Mouse (Mus musculus) gastrocnemius, adult 2 months (tissue): Measurements from ENCODE around the gene Rrp12. TPM values are rescaled to one million over a fixed set of nuclear protein-coding genes. Genes with fewer than 3 reads are reported as not detected.

ENCODE experiments used
- DNase-seq: peaks from one replicate; pipeline ENCODE4 v3.0.0; 2022
- H3K27ac ChIP-seq: fragments of 200-600 bp; 2 replicates; pipeline ENCODE4 v1.8.1; 2022; ENCODE audit warnings: mild to moderate bottlenecking
- H3K4me3 ChIP-seq: fragments of 200-600 bp; 2 replicates; pipeline ENCODE4 v1.8.1; 2022; ENCODE audit warnings: mild to moderate bottlenecking, moderate library complexity
- CTCF ChIP-seq: fragments of 200-600 bp; IDR thresholded peaks from 2 replicates; pipeline ENCODE4 v1.8.1; 2022; ENCODE audit warnings: antibody characterized with exemption, mild to moderate bottlenecking, moderate library complexity
- intact Hi-C: fragments of 180-260 bp; cut with DNase I; formaldehyde crosslinking; loops from one replicate; pipeline ENCODE4 v1.15.1; 2025
- total RNA-seq, 2 experiments: library from RNA; stranded (reverse); gene quantifications; 2 replicates each; pipeline ENCODE4 v1.2.3; 2021

The Rrp12 gene
- total RNA-seq, 2 experiments from 2014 or later = 30.5 to 31.4 TPM

DNA sequence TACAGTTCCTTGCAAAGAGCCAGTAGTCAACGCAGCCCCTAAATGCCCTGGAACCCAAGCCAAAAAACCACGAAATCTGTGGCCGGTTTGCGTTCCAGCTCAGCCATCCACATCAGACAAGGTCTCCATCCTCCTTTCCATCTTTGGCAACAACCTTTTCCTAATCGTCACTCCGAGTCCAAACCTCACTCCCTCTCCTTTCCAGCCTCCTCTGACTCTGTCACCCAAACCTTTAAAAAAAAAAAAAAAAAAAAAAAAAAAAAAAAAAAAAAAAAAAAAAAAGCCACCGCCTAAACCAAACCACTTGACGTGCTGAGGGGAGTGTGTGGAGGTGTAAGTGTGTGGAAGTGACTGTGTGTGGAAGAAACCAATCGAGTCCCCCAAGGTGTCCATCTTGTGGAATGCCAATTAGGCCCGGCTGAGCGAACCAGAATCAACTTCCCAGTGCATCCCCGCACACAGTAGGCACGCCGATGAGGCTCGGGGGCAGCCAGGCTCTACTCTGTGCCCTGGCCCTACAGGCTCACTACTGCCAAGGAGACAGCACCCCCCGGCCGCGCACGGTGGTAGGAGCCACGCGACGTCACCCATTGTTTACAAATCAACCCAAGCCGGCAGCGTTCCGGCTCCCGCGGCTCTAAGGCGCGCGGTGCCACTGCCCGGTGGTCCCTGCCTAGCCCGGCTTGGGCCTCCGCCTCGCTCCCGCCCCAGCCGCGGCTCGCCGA is 66.4 kb downstream of the Rrp12 start, which contains the start of gene Frat1:
Gene Frat1, plus strand, starts transcription at position 590 of the 725 bp plus-strand sequence.
- intact Hi-C loops = no loop called here
- peak within 1 kb of the TSS; percentile 98 for H3K27ac ChIP-seq
- no peak for TF ChIP-seq CTCF
- peak; percentile 89 for DNase-seq
- peak within 1 kb of the TSS; percentile 94 for H3K4me3 ChIP-seq

DNA sequence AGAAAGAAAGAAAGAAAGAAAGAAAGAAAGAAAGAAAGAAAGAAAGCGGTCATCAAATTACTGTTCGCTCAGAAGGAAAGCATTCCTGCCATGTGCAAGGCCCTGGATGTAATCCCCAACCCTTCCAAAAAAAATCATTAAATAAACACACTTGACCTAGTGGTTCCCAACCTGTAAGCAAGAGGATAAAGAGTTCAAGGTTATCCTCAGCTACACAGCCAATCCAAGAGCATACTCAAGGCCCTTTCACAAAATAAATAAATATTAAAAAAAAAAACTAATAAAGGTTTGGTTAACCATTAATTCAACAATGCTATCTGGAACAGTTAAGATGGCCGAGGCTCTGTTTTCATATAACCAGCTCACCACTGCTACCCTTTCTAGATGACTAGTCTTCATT is 67.0 kb downstream of the Rrp12 start:
- Histone ChIP-seq H3K27ac (peak overlapping the region; percentile 98), H3K4me3 (peak overlapping the region; percentile 94)
- intact Hi-C loops = no loop called here
- no peak for DNase-seq
- no peak for TF ChIP-seq CTCF

DNA sequence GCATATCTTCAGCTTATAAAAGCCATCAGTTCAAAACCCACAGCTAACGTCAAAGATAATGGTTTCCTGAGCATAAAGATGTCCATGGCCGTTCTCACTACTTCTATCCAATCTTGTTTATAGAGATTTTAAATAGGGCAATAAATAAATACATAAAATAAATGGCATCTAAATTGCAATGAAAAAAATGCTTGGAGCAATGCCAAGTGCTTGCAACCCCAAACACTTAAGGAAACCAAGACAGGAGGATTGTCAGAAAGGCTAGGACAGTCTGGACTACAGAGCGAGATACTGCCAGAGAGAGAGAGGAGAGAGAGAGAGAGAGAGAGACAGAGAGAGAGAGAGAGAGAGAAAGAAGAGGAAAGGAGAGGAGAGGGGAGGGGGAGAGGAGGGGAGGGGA is 69.4 kb downstream of the Rrp12 start:
- Histone ChIP-seq H3K4me3 (no peak overlapping the region), H3K27ac (no peak overlapping the region)
- intact Hi-C loops = no loop called here
- TF ChIP-seq CTCF = no peak
- DNase-seq = no peak

DNA sequence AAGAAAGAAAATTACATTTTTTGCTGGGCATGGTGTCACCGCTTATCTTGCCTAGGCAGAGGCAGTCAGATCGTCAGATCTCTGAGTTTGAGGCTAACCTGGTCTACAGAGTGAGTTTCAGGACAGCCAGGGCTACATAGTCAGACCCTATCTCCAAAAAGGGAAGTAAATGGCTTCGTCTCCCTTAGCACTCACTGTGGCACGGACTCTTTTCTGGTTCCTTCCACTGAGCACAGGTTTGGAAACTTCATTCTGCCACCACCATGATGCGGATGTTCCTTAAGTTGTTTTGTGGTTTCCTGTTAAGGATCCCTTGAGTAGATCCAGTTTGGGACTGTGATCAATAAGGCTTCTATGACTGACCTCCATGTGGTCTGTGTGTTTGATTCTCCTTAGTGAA is 71.0 kb downstream of the Rrp12 start:
- no peak for TF ChIP-seq CTCF
- Histone ChIP-seq H3K4me3 (no peak overlapping the region), H3K27ac (no peak overlapping the region)
- intact Hi-C loops = no loop called here
- no peak for DNase-seq

DNA sequence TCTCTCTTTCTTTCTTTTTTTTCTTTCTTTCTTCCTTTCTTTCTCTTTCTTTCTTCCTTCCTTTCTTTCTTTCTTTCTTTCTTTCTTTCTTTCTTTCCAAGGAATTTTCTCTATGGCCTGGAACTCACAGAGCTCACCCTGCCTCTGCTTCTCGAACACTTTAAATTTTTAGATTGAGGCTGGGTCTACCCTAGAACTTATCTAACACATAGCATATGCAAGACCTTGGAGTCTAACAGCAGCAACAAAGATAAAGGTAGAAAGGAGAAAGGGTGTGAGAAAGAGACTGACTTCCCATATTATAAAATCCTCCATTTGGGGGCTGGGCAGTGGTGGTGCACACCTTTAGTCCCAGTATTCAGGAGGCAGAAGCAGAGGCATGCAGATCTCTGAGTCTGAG is 73.4 kb downstream of the Rrp12 start:
- DNase-seq = no peak
- intact Hi-C loops = no loop called here
- no peak for TF ChIP-seq CTCF
- no peak overlapping the region for H3K27ac ChIP-seq
- H3K4me3 ChIP-seq = no peak overlapping the region

DNA sequence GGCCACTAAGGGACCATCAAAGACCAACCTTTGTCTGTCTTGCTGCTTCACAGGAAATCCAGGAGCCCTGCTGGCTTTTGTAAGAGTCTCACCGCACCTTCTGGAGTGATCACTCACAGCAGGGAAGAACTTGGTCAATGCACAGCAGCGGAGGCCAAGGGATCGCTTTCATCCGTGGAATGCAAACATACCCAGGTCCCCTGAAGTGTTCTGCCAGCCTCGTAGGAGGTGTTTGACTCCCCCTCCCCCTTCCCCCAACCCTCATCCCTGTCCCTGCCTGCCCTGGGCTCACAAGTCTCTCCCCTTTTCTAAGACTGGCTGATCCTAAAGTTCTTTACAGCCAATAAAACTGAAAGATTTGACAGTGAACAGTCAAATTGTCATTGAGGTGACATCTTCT is 74.5 kb downstream of the Rrp12 start:
- H3K27ac ChIP-seq = no peak overlapping the region
- intact Hi-C loops = no loop called here
- no peak overlapping the region for H3K4me3 ChIP-seq
- no peak for TF ChIP-seq CTCF
- DNase-seq = no peak

DNA sequence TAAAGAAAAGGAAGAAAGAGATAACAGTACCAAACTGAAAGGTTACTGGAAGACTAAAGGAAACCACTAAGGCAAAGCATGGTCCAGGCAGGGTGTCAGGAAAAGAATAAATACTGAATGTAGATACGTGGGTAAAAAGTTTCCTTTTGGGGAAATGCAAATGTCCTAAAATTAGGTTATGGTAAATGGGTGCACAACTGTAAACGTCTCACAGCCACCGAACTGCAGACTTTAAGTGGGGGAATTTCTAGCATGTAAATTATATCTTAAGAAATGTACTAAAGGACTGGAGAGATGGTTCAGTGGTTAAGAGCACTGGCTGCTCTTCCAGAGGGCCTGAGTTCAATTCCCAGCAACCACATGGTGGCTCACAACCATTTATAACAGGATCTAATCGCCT is 77.2 kb downstream of the Rrp12 start:
- Histone ChIP-seq H3K4me3 (no peak overlapping the region), H3K27ac (peak overlapping the region; percentile 90; the same call in 1 of the 2 replicates)
- intact Hi-C loops = no loop called here
- TF ChIP-seq CTCF = no peak
- no peak for DNase-seq

DNA sequence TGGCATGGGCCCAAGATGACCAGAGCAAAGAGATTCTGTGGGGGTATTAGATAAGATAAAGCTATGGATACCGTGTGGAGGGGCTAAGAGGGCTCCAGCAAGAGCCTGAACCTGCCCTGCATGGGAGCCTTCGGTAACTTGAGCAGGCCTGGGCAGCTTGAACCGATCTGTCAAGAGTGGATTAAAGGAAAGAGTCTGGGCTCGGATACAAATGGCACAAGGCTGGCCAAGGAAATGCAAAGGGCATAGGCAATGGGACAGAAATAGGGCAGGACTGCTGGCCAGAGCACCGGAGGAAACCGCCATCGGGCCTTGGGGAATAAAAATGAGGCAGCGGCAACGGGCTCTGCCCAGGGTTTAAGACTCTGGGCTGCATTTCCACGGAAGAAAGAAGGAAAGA is 78.6 kb downstream of the Rrp12 start:
- Histone ChIP-seq H3K27ac (peak overlapping the region; percentile 90), H3K4me3 (peak overlapping the region; percentile 45)
- peak; percentile 83 for DNase-seq
- TF ChIP-seq CTCF = no peak
- intact Hi-C loops = no loop called here

DNA sequence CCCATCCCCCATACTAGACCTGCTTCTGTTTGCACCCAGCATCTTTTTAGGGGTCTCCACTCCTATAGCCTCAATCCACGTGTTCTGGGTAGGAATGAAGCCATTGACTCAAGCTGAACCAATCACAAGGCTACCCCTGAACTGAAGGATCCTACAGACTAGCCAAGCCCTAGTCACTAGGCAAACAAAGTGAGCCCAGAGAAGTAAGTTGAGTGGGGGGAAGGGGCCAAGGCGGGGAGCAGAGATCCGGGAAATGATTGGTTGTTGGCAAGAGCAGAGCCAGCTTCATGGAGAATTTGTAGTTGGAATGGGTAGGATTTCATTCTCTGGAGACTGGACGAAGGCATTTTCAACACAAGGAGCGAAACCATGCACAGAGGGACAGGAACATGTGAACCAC is 79.1 kb downstream of the Rrp12 start:
- intact Hi-C loops = no loop called here
- peak overlapping the region; percentile 45 for H3K4me3 ChIP-seq
- H3K27ac ChIP-seq = peak overlapping the region; percentile 90
- TF ChIP-seq CTCF = no peak
- no peak for DNase-seq

DNA sequence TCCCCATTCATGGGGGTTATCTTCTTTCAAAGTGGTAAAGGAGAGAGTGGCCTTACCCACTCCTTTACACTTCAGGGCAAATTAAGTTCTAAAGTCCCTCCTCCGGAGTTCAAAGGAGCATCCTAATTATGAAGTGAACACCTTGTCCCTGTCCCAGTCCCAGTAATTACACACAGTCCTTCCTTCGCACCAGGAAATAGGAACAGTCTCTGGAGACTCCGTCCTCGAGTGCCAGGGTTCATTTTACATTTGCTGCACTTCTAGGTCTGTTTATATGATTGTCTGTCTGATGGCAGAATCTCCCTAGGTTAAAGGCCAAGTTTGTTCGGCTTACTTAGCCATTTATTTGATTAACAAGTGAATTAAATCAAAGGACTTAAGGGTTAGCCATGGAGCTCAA is 79.6 kb downstream of the Rrp12 start:
- DNase-seq = no peak
- Histone ChIP-seq H3K4me3 (peak overlapping the region; percentile 45), H3K27ac (peak overlapping the region; percentile 90)
- no peak for TF ChIP-seq CTCF
- intact Hi-C loops = no loop called here

DNA sequence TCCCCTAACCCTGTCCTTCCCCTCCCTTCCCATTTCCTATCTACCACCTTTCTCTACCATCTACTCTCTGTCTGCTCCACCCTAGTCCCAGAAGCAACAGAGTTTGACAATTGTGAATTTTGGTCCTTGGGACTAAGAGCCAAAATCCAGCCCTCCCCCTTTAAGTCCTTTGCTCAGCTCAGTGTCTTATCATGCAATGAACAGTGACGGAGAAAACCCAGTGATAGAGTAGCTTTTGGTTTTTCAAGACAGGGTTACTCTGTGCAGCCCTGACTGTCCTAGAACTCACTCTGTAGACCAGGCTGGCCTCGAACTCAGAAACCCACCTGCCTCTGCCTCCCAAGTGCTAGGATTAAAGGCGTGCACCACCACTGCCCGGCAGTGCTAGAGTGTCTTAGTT is 82.6 kb downstream of the Rrp12 start:
- Histone ChIP-seq H3K4me3 (no peak overlapping the region), H3K27ac (no peak overlapping the region)
- TF ChIP-seq CTCF = no peak
- no peak for DNase-seq
- intact Hi-C loops = no loop called here

Other genes with a start within 250 kb of the Rrp12 start
- under 1 TPM; 0.28 to 0.81 TPM for gene Slit1, start 152.5 kb downstream of the Rrp12 start, total RNA-seq
- 1 to 10 TPM; 7.7 to 9.6 TPM for gene Arhgap19, start 94.1 kb downstream of the Rrp12 start, total RNA-seq
- 1 to 10 TPM; 6.3 to 6.8 TPM for gene Frat1, start 66.2 kb downstream of the Rrp12 start, total RNA-seq
- 10 to 100 TPM; 15.6 to 22.2 TPM for gene Frat2, start 48.0 kb downstream of the Rrp12 start, total RNA-seq
- 10 to 100 TPM; 14.4 to 25.0 TPM for gene Pgam1, start 15.8 kb upstream of the Rrp12 start, total RNA-seq
- 10 to 100 TPM; 16.1 to 16.8 TPM for gene Exosc1, start 37.2 kb upstream of the Rrp12 start, total RNA-seq
- 10 to 100 TPM; 19.4 to 21.6 TPM for gene Zdhhc16, start 37.3 kb upstream of the Rrp12 start, total RNA-seq
- 10 to 100 TPM in 1 of 2 experiments, 1 to 10 TPM in 1; 8.8 to 10.5 TPM for gene Mms19, start 85.0 kb upstream of the Rrp12 start, total RNA-seq
- gene Ubtd1, start 85.6 kb upstream of the Rrp12 start, total RNA-seq = 10 to 100 TPM; 14.5 to 15.1 TPM
- 100 to 1,000 TPM; 154 to 235 TPM for gene Ankrd2, start 139.8 kb upstream of the Rrp12 start, total RNA-seq
- gene Hoga1, start 149.4 kb upstream of the Rrp12 start, total RNA-seq = 1 to 10 TPM; 2.9 to 3.1 TPM
- gene 4933411K16Rik, start 156.1 kb upstream of the Rrp12 start, total RNA-seq = under 1 TPM; 0.28 to 0.33 TPM
- 1 to 10 TPM; 2.2 to 4.4 TPM for gene Morn4, start 190.2 kb upstream of the Rrp12 start, total RNA-seq
- gene Pi4k2a, start 194.3 kb upstream of the Rrp12 start, total RNA-seq = 10 to 100 TPM; 11.9 to 12.8 TPM
- 1 to 10 TPM; 8.7 to 9.0 TPM for gene Avpi1, start 232.9 kb upstream of the Rrp12 start, total RNA-seq